Mouse (Mus musculus): ENCODE measurements at regions not wholly inside any gene's neighbourhood (a gene's known extent, or its start where the extent isn't known, plus 50 kb on each side); places are given as distances from the start of the nearest gene placed in this dataset.

DNA sequence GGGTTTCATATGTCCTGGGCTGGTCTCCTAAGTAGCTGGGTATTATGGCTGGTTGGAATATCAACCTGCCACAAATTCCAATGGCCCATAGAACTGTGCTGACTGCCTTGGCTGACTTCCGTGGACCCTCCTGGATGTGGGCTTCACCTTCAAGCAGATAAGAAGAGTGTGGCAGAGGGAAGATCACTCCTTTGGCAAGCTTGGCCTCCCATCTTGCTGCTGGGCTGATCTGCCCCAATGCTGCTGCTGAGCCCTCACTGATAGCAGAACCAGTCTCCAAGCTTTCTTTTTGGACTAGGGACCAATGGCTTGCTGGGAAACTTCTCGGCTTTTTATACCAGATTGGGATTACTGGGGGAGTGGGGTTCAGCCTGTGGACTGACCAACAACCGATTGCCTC lies 65.6 kb upstream of the Hdhd5 start:
- Histone ChIP-seq H3K9ac (replicated peaks; ENCODE audit: low read depth, low read length) (no peak overlapping the region), H3K4me2 (ENCODE audit: low read length) (no peak overlapping the region), H3K27ac (ENCODE audit: low read length) (no peak overlapping the region), H3K4me1 (replicated peaks; ENCODE audit: control insufficient read depth, insufficient read depth, low read length) (peaks cover 9% of the 10 kb centered on the region), H3K36me3 (ENCODE audit: control insufficient read depth, insufficient read depth) (no peaks in the 10 kb centered on the region), H3K27me3 (replicated peaks; ENCODE audit: control insufficient read depth, insufficient read depth, low read length) (no peaks in the 10 kb centered on the region), H3K4me3 (replicated peaks; ENCODE audit: low read length) (no peak overlapping the region), H3K9me3 (ENCODE audit: control insufficient read depth, low read length) (no peaks in the 10 kb centered on the region)
- no peak for ATAC-seq
- WGBS = 94% methylated on average over 3 of the region's 3 CpGs

DNA sequence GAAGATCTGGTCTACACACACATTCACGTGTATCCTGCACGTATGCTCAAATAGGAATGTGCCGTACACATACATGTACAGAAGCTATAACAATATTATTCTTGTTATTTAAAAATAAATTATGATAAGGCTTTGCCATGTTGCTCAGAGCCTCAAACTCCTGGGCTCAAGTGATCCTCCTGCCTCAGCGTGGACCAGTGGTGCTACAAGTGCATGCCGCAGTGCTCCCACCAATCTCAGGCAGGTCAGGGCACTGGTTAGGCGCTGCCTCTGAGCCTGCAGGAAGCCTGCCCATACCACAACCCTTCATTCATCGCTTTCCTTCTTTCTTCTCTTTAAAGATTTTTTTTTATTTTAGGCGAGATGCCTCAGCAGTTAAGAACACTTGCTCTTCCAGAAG lies 63.3 kb upstream of the Hdhd5 start:
- ATAC-seq = no peak

DNA sequence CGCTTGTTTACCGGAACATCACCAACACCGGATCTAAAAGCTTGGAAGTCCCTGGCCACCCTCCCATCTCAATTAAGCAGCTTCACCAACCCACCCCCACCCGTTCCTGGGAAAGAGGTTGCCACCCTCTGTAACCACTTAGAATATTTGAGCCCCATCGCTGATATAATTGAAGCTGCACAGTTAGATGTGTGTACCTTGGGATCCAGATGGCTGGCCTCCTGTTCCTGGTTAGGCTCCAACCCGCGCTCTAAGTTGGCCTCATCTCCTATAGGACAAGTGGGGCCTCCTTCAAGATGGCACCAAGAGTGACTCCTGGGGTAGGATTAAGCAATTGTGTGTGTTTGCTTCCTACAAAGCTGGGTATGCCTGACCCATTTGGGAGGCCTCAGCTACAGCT lies 61.6 kb upstream of the Hdhd5 start:
- Histone ChIP-seq H3K27ac (ENCODE audit: low read length) (no peak overlapping the region), H3K27me3 (replicated peaks; ENCODE audit: control insufficient read depth, insufficient read depth, low read length) (no peaks in the 10 kb centered on the region), H3K4me1 (replicated peaks; ENCODE audit: control insufficient read depth, insufficient read depth, low read length) (peaks cover 9% of the 10 kb centered on the region), H3K4me3 (replicated peaks; ENCODE audit: low read length) (no peak overlapping the region), H3K9me3 (ENCODE audit: control insufficient read depth, low read length) (no peaks in the 10 kb centered on the region), H3K4me2 (ENCODE audit: low read length) (no peak overlapping the region), H3K36me3 (ENCODE audit: control insufficient read depth, insufficient read depth) (no peaks in the 10 kb centered on the region), H3K9ac (replicated peaks; ENCODE audit: low read depth, low read length) (no peak overlapping the region)
- peak; percentile 50; the same call in 1 of the 2 replicates for ATAC-seq
- 25% methylated on average over 7 of the region's 7 CpGs for WGBS

More for the DNA sequence above, 63.3 kb upstream of the Hdhd5 start:
- no peak overlapping the region for H3K9ac ChIP-seq (replicated peaks; ENCODE audit: low read depth, low read length)
- WGBS = 95% methylated on average over 8 of the region's 8 CpGs
- H3K4me3 ChIP-seq (replicated peaks; ENCODE audit: low read length) = no peak overlapping the region
- H3K9me3 ChIP-seq (ENCODE audit: control insufficient read depth, low read length) = no peaks in the 10 kb centered on the region
- no peaks in the 10 kb centered on the region for H3K36me3 ChIP-seq (ENCODE audit: control insufficient read depth, insufficient read depth)
- peaks cover 9% of the 10 kb centered on the region for H3K4me1 ChIP-seq (replicated peaks; ENCODE audit: control insufficient read depth, insufficient read depth, low read length)
- H3K27me3 ChIP-seq (replicated peaks; ENCODE audit: control insufficient read depth, insufficient read depth, low read length) = no peaks in the 10 kb centered on the region
- no peak overlapping the region for H3K4me2 ChIP-seq (ENCODE audit: low read length)
- no peak overlapping the region for H3K27ac ChIP-seq (ENCODE audit: low read length)

DNA sequence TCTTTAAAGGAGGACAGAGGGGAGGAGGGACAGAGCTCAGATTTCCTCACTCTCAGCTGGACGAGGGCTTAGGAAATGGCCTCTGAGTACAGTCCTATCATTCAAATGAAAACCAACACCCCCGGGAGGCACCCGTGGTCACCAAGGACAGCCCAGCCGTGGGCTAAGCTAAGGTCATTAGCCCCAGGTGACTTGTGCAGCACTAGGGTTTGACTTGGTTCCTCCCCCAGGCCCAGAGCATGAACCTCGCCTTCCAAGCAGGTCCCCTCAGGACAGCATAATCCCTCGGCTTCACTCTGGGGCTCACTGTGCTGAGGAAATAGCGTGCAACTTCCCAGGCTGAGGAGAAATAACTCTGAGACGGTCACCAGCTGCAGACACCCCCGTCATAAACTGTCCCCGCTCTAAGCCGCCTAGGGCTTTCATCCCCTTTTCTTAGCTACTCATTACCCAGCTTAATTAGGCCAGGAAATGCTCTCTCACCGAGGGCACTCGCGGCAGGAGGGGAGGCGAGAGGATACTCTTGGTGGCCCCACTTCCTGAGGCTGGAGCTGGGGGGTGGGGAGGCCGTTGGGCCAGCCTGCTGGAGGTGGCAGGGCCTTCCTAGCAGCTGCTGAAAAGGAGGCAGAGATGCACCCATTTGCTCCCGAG lies 61.0 kb upstream of the Hdhd5 start:
- WGBS = 4% methylated on average over 17 of the region's 17 CpGs

DNA sequence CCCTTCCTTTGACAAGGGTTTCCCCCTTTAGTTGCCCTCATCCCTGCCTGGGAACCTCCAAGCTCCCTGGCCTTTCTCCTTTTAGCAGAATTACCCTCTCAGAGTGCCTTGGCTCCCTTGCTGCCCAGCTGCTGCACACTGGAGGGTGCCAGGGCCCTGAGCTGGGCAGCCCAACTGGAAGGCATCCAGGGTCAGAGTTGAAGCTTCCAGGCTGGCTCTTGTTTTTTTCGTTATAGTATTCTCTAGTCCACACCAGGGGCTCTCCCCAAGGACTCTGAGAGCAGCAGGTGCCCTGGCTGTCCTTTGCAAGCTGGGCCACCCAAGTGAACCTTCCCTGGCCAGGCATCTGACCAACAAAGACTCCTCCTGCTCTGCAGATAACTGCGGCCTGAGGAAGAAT lies 59.1 kb upstream of the Hdhd5 start:
- 54% methylated on average over 2 of the region's 2 CpGs for WGBS
- H3K4me1 ChIP-seq (replicated peaks; ENCODE audit: control insufficient read depth, insufficient read depth, low read length) = peaks cover 9% of the 10 kb centered on the region
- no peaks in the 10 kb centered on the region for H3K27me3 ChIP-seq (replicated peaks; ENCODE audit: control insufficient read depth, insufficient read depth, low read length)
- no peak overlapping the region for H3K9ac ChIP-seq (replicated peaks; ENCODE audit: low read depth, low read length)
- no peaks in the 10 kb centered on the region for H3K36me3 ChIP-seq (ENCODE audit: control insufficient read depth, insufficient read depth)
- ATAC-seq = no peak
- H3K4me3 ChIP-seq (replicated peaks; ENCODE audit: low read length) = no peak overlapping the region
- H3K4me2 ChIP-seq (ENCODE audit: low read length) = no peak overlapping the region
- H3K9me3 ChIP-seq (ENCODE audit: control insufficient read depth, low read length) = no peaks in the 10 kb centered on the region
- no peak overlapping the region for H3K27ac ChIP-seq (ENCODE audit: low read length)

More for the DNA sequence above, 61.0 kb upstream of the Hdhd5 start:
- H3K27me3 ChIP-seq (replicated peaks; ENCODE audit: control insufficient read depth, insufficient read depth, low read length) = no peaks in the 10 kb centered on the region
- H3K4me3 ChIP-seq (replicated peaks; ENCODE audit: low read length) = no peak overlapping the region
- no peak overlapping the region for H3K4me2 ChIP-seq (ENCODE audit: low read length)
- peak; percentile 43; the same call in 1 of the 2 replicates for ATAC-seq
- H3K4me1 ChIP-seq (replicated peaks; ENCODE audit: control insufficient read depth, insufficient read depth, low read length) = peaks cover 9% of the 10 kb centered on the region
- H3K36me3 ChIP-seq (ENCODE audit: control insufficient read depth, insufficient read depth) = no peaks in the 10 kb centered on the region
- no peak overlapping the region for H3K27ac ChIP-seq (ENCODE audit: low read length)
- H3K9ac ChIP-seq (replicated peaks; ENCODE audit: low read depth, low read length) = peak overlapping the region; percentile 4; the same call in 1 of the 2 replicates
- H3K9me3 ChIP-seq (ENCODE audit: control insufficient read depth, low read length) = no peaks in the 10 kb centered on the region

DNA sequence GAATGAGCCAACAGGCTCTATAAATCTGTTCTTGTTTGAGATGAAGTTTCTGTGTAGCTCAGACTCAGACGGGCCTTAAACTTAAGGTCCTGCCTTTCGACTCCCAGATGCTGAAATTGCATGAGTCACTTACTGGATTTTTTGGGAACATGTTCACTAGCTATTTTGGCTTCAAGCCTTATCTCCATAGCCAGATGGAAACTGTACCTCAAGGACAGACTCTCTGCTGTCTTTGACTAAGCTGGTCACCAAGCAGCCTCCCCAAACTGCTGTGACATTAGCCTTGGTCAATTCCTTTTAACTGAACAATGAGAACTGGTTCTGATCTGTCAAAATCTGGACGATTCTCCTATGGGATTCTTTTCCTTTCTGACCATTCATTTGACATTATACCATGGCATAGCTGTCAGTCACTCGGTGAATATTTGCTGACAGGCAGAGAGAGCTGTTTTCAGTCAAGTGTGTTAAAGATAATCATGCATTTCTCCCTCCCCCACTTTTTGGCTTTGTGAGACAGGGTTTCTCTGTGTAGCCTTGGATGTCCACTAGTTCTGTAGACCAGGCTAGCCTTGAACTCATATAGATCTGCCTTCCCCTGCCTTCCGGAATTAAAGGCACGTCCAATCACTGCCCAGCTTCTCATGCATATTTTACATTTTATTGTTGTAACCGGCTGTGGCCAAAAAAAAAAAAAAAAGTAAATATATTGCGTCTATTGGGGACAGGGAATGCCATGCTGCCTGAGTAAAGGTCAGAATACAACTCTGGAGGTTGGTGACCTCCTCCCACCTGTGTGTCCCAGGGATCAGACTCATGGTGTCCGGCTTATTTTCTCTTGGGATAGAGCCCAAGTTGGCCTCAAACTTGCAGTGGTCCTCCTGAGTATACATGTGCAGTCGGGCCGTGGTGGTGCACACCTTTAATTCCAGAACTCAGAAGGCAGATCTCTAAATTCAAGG lies 57.9 kb upstream of the Hdhd5 start:
- 91% methylated on average over 11 of the region's 11 CpGs for WGBS
- Histone ChIP-seq H3K27ac (ENCODE audit: low read length) (no peak overlapping the region), H3K4me2 (ENCODE audit: low read length) (no peak overlapping the region), H3K9me3 (ENCODE audit: control insufficient read depth, low read length) (no peaks in the 10 kb centered on the region), H3K36me3 (ENCODE audit: control insufficient read depth, insufficient read depth) (no peaks in the 10 kb centered on the region), H3K4me3 (replicated peaks; ENCODE audit: low read length) (no peak overlapping the region), H3K9ac (replicated peaks; ENCODE audit: low read depth, low read length) (no peak overlapping the region), H3K27me3 (replicated peaks; ENCODE audit: control insufficient read depth, insufficient read depth, low read length) (no peaks in the 10 kb centered on the region), H3K4me1 (replicated peaks; ENCODE audit: control insufficient read depth, insufficient read depth, low read length) (peaks cover 9% of the 10 kb centered on the region)
- no peak for ATAC-seq

DNA sequence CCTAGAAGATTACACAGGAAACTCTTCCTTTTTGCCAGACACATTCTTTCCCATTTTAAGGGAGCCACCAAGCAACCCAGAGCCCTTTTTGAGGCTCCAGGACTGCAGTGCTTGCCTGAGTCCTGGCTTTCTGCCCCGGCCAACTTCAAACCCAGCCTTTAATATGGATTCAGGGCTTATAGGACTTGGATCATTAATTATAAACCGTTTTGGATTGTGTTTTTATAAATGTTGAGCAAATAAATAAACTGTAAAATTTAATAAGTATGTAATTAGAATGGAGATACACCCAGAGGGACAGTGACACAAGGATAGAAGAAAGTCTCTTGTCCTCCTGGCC lies 54.8 kb upstream of the Hdhd5 start:
- WGBS = 54% methylated on average over 2 of the region's 2 CpGs
- H3K4me2 ChIP-seq (ENCODE audit: low read length) = no peak overlapping the region
- H3K4me1 ChIP-seq (replicated peaks; ENCODE audit: control insufficient read depth, insufficient read depth, low read length) = 0 out of 2 replicates have a peak, but pooled peaks cover 4% of the 10 kb centered on the region
- H3K4me3 ChIP-seq (replicated peaks; ENCODE audit: low read length) = no peak overlapping the region
- no peaks in the 10 kb centered on the region for H3K27me3 ChIP-seq (replicated peaks; ENCODE audit: control insufficient read depth, insufficient read depth, low read length)
- ATAC-seq = no peak
- H3K36me3 ChIP-seq (ENCODE audit: control insufficient read depth, insufficient read depth) = no peaks in the 10 kb centered on the region
- no peak overlapping the region for H3K27ac ChIP-seq (ENCODE audit: low read length)
- H3K9ac ChIP-seq (replicated peaks; ENCODE audit: low read depth, low read length) = no peak overlapping the region
- no peaks in the 10 kb centered on the region for H3K9me3 ChIP-seq (ENCODE audit: control insufficient read depth, low read length)

DNA sequence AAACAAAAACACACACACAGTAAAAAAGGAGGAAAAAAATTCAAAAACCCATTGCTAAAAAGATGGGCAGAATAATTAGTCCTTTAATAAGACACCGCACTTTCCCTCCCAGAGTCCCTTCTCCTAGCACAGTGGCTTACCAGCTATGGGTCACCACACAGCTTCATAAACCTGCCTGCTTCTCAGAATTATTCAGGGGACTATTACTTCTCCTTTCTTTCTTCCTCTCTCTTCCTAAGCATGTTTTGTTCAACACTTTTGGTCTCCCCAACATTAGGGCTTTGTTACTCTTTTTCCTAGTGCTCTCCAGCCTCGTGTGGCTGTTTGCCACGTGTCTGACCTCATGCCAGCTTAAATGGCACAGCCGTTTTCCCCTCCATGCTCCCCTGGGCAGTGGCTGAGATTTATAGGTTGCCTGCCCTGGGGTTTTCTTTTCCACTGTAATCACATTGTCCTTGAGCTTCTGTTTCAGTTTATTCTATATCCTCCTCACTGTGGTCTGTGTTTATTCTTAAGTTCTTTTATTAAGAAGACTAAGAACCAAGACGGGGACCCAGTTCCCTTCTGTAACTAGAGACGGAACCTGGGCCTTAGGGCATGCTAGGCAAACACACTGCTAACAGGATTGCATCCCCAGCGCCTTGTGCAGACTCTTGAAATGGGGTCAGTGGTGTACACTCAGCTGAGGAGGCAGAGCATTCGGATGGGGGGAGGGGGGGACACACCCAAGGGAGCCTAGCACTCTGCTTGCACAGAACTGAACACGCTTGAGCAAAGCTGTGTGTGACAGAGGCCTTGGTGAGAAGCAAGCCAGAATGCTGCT lies 54.2 kb upstream of the Hdhd5 start:
- H3K4me3 ChIP-seq (replicated peaks; ENCODE audit: low read length) = no peak overlapping the region
- 38% methylated on average over 9 of the region's 9 CpGs for WGBS
- H3K27ac ChIP-seq (ENCODE audit: low read length) = no peak overlapping the region
- no peak overlapping the region for H3K9ac ChIP-seq (replicated peaks; ENCODE audit: low read depth, low read length)
- H3K4me1 ChIP-seq (replicated peaks; ENCODE audit: control insufficient read depth, insufficient read depth, low read length) = peaks cover 6% of the 10 kb centered on the region
- H3K36me3 ChIP-seq (ENCODE audit: control insufficient read depth, insufficient read depth) = no peaks in the 10 kb centered on the region
- H3K27me3 ChIP-seq (replicated peaks; ENCODE audit: control insufficient read depth, insufficient read depth, low read length) = no peaks in the 10 kb centered on the region
- ATAC-seq = no peak
- no peaks in the 10 kb centered on the region for H3K9me3 ChIP-seq (ENCODE audit: control insufficient read depth, low read length)
- H3K4me2 ChIP-seq (ENCODE audit: low read length) = no peak overlapping the region

DNA sequence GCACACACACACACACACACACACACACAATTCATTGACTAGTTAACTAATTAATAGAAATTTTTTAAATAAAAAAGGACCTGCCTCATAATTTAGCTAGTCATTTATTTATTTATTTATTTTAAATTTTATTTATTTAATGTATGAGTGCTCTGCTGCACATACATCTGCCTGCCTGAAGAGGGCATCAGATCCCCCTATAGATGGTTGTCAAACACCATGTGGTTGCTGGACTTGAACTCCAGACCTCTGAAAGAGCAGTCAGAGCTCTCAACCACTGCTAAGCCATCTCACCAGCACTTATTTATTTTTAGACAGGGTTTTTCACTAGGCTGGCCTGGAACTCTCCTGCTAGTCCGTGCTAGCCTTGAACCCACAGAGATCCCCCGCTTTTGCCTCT lies 50.6 kb upstream of the Hdhd5 start:
- Histone ChIP-seq H3K27me3 (replicated peaks; ENCODE audit: control insufficient read depth, insufficient read depth, low read length) (no peaks in the 10 kb centered on the region), H3K4me3 (replicated peaks; ENCODE audit: low read length) (no peak overlapping the region), H3K9ac (replicated peaks; ENCODE audit: low read depth, low read length) (no peak overlapping the region), H3K36me3 (ENCODE audit: control insufficient read depth, insufficient read depth) (no peaks in the 10 kb centered on the region), H3K4me2 (ENCODE audit: low read length) (no peak overlapping the region), H3K27ac (ENCODE audit: low read length) (no peak overlapping the region), H3K9me3 (ENCODE audit: control insufficient read depth, low read length) (no peaks in the 10 kb centered on the region), H3K4me1 (replicated peaks; ENCODE audit: control insufficient read depth, insufficient read depth, low read length) (peaks cover 24% of the 10 kb centered on the region)
- WGBS = 85% methylated on average over 2 of the region's 2 CpGs
- no peak for ATAC-seq

Measured in forebrain, embryonic 16.5 days (tissue).